Mouse (Mus musculus) liver, adult 2 months (tissue): Measurements from ENCODE around the gene Usp20.

Experiments
- CTCF ChIP-seq: fragments of 200-500 bp; IDR thresholded peaks from 2 replicates; pipeline ENCODE4 v1.5.1; 2011; ENCODE audit warnings: low read depth, low read length, control low read depth
- POLR2A ChIP-seq: fragments of 200-500 bp; IDR thresholded peaks from 2 replicates; pipeline ENCODE4 v1.6.1; 2011; ENCODE audit warnings: low read length, control low read depth; ENCODE audit not compliant: insufficient read depth; ENCODE audit errors: extremely low read depth

DNA sequence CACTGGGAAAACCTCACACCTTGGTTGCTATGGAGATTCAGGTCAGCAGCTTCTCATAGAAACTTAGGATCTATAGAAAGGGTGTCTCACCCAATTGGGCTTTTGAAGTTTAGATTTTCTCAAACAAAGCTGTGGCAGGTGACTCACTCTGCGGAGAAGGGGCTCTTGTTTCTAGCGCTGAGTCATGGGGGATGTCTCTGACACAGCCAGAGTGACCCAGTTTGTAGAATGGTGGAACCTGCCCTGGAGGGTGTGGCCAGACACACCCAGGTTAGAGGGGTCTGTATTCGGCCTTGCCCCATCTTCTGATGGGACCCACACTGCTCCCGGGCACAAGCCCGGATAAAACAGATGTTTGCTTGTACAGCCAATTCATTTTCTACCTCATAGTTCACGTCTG lies 60.8 kb downstream of the Usp20 start:
- TF ChIP-seq CTCF (no peak), POLR2A (no peak)
